Mouse (Mus musculus) A20 (cell line): Measurements from ENCODE around the gene 4933428G20Rik.

Experiments used
- DNase-seq: peaks from one replicate; pipeline ENCODE4 v3.0.0-alpha.2; 2011; ENCODE audit warnings: low read depth, low spot score

The 4933428G20Rik gene

DNA sequence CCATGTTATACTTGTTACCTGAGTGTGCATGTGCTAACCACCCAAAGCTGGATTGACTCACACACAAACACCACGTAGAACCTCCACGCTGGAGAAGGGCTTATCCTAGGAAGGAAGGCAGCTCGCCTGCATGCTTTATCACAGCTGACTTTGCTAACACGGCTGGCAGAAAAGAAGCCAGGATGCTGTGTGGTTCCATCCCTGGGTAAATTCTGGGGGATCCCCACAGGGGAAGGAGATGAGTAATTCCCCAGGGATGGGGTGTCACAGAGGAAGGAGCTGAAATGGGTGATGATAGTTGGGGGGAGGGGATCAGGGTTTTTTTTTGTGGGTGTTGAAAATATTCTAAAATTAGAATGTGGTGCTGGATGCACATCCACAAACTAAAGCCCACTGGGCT lies 5.6 kb upstream of the 4933428G20Rik start:
- no peak for DNase-seq

DNA sequence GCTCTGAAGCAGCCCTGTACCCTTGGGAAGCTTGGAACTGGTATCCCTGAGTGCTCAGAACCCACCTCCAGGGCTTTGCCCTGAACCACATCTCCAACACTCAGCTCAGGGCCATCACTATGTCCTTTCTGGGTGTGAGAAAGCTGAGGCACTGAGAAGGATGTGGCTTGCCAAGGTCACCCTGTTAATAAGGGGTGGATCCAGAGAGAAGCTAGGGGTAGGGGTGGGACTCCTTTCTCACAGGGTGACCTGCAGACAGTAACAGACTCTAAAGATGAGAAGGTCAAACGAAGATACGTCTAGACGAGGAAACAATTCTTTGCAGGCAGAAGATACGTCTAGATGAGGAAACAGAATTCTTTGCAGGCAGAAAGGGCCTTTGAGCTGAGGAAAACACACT lies 2.7 kb upstream of the 4933428G20Rik start:
- DNase-seq = no peak

DNA sequence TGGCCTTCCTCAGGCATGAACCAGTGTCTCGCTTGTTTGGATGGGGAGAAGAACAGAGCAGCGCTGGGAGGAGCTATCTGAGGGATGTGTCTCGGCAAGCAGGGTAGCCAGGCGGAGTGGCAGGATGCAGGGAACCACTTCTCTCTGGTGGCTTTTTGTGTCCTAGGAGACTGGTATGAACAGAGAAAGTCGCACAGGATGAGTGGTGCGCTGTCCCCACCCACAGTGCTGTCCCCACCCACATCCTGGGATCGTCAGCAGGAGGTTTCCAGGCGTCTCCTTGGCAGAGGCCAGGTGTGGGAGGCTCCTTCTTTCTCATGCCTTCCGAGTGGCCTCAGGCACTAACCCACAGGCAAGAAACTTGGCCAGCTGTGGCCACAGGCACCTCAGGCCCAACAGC lies 2.2 kb upstream of the 4933428G20Rik start:
- no peak for DNase-seq

DNA sequence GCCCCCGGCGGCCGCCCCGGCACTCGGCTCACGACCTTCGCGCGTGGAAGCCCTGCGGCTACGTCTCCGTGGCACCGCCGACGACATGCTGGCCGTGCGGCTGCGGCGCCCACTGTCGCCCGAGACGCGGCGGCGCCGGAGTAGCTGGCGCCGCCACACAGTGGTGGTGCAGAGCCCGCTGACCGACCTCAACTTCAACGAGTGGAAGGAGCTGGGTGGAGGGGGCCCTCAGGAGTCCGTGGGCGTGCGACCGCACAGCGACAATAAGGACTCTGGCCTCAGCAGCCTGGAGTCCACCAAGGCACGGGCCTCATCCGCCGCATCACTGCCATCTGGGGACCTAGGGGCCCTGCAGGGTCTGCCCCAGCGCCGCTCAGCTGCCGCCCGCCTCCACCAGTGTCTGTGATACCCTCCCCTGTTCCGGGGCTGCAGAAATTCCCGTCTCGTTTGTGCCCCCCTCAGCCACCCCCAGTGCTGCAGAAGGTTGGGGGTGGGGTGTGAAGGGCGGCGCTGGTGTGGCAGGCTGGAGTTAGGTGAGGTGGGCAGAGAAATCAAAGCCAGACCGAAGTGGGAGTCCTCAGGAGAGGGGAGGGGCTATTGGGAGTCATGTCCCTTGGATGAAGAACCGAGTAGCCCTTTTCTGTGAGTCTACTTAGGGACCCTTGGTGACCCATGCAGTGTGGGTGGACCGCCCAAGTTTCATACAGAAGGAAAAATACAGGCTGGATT lies 744 bp upstream of the 4933428G20Rik start:
- no peak for DNase-seq

DNA sequence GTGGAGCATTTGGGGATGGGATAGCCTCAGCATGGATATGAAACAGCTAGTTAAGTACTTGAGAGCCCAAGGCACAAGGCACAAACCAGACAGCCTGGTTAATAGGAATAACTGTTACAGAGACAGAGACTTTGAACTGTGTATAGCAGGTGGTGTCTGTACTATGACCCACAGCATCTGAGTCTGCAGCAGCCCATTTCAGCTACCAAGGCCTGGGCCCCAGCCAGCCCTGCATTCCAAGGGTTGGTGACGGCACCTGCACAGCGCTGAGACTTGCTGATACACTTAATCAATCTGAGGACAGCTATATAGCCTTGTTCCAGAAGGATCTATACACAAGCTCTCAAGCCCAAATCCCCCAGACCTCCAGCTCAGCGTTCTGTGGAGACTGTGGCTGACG lies 2.6 kb downstream of the 4933428G20Rik start:
- no peak for DNase-seq

DNA sequence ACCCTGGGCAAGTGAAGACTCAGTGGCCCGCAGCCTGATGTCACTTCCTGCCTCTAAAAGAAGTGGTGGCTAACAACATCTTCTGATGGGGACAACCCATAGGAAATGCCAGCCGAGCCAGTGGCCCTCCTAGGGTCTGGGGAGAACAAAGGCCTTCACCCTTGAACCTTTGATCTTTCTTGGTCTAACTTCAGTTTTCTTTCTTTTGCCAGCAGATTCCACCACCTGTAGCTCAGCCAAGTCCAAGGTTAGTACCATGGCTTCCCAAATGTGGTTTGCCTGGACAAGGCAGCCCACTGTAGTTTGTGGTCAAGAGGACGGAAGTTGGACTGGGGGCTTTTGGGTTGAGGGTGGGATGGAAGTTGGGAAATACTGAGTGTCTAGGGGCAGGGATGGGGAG lies 7.3 kb downstream of the 4933428G20Rik start:
- DNase-seq = no peak

DNA sequence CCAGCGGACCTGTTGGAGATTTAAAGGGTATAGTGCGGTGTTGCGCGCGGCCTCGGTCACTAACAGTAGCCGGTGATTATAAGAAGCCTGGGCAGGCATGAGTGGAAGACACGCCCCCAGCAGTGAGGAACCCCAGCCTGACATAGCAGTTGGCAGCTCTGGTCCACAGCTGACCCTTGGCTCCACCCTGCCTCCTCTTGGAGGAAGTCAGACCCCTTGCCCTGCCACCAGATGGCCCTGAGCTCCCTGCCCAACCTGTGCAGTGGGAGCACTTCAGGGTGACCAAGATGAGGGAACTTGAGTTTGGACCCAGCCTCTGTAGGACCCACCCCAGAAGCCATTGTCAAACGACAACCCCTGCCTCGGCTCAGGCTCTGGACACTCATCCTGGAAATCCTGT lies 8.5 kb downstream of the 4933428G20Rik start:
- DNase-seq = no peak

DNA sequence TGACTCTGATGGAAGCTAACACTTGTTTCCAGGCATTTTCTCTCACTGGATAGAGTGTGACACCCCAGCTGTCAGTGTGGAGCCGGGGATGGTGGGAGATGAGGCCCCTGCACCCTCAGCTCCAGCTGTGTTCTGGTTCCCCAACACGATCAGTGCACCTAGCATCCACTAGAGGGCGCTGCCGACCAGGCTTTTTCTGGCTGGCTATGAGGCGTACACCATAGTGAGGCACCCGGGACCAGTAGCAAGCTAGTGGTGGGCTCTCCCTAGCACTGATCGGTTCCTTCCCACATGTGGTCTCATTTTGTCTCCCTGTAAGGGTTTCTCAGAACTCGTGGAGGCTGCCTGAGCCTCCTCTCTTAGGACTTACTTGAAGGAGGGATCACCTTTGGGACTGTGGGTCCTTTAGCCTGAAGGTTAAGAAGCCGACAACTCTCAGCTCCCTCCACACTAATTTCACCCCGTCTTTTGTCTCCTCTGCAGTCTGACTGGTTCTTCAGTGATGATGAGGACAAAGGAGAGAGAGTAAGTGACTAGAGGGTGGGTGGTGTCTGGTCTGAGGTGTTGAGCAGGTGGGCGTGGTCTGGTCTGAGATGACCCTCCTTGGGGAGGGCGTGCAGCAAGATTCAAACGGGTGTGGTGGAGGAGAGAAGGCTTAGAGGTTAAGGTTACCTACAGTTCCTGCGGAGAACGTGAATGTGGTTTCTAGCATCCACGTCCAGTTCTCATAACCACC lies 10.4 kb downstream of the 4933428G20Rik start:
- peak; percentile 81 for DNase-seq

DNA sequence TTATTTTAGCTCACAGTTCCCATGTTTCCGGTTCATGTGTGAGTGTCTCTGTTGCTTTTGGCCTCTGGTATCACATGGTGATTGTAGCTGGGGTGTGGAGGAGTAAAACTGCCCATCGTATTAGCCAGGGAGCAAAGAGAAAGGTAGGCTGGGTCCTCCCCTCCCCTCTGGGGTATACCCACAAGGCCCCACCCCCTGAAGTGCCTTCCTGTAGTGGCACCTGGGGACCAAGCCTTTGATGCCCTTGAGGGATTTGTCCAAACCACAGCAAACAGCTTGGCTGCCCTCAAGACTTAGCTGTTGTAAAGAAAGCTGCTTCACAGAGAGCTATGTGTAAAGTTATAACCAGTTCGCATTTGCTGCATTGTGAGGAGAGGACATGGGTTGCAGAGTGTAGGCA lies 12.5 kb downstream of the 4933428G20Rik start:
- DNase-seq = peak; percentile 22

DNA sequence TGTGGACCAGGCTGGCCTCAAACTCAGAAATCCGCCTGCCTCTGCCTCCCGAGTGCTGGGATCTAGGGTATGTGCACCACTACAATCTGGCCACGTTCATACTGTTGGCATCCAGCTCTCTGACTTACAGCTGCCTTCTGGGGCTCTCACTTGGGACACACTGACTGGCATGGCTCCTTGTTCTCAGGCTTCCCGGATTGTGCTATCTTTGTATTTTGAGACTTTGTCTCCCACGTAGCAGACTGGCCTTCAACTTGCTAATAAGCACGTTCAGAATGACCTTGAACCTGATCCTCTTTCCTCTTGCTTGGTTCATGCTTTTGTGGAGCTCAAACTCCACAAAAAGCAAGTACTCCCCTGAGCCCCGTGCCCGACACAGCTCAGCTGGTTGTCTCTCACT lies 14.5 kb downstream of the 4933428G20Rik start:
- DNase-seq = peak; percentile 61

DNA sequence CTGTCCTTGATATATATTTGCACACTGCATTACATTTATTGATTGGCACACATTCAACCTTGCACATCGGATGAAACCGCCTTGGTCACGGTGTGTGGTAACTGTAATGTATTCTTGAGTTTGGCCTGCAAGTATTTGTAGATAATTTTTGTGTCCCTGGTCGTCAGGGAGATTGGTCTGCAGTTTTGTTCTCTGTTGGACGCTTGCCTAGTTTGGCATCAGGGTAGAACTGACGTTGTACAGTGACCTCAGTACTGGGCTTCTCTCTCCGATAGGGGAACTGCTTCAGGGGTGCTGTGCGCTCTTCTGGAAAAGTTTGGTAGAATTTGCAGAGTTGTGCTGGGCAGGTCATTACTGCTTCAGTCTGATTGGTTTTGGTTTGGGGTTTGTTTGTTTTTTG lies 20.3 kb downstream of the 4933428G20Rik start:
- peak; percentile 27 for DNase-seq

DNA sequence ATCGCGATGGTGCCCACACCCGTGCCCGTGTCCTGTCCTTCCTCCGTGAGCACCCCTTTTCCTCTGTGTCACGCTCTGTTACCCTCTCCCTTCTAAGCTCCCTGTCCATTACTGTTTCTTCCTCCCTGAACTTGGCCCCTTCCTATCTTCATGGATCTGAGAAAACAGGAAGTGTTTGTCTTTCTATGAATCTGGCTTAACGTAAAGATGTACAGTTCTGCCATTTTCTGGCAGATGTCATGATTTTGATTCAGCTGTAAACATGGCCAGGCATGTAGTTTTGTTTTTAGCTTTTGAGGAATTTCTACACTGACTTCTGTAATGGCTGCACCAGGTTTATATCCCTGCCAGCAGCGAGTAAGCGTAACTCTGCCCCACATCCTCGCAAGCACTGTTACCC lies 21.1 kb downstream of the 4933428G20Rik start:
- no peak for DNase-seq

DNA sequence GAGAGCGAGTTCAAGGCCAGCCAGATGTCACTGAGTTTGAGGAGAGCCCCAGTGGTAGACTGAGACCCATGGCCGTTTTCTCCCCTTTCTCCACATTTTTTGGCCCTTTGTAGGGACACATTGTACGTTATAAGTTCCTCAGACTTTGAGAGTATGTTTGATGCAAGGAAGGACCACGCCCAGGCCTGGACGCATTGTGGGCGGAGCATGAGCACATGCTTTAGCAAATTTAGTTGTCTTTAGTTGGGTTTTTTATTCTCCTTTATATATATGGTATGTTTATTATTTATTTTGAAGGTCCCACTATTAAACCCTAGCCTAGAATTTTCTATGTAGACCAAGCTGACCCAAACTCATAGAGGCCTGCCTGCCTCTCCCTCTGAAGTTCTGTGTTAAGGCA lies 21.8 kb downstream of the 4933428G20Rik start:
- no peak for DNase-seq

DNA sequence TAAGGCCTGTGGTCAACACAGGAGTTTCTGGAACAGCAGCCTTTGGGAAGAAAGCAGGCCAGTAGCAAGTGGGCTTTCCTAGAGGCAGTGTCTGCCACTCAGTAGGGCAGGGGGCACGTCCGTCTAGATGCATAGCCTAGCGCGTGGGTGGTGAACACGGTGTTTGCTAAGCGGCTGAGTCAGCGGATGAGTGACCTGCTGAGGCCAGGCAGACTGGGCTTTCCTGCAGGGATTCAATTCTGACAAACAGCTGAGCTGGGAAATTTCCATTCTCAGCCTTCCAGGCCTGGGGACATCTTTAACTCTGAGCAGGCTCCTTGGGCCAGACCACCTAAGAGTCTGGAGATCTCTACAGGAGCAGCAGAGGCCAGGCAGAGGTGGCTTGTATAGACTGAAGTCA lies 22.7 kb downstream of the 4933428G20Rik start:
- DNase-seq = no peak

DNA sequence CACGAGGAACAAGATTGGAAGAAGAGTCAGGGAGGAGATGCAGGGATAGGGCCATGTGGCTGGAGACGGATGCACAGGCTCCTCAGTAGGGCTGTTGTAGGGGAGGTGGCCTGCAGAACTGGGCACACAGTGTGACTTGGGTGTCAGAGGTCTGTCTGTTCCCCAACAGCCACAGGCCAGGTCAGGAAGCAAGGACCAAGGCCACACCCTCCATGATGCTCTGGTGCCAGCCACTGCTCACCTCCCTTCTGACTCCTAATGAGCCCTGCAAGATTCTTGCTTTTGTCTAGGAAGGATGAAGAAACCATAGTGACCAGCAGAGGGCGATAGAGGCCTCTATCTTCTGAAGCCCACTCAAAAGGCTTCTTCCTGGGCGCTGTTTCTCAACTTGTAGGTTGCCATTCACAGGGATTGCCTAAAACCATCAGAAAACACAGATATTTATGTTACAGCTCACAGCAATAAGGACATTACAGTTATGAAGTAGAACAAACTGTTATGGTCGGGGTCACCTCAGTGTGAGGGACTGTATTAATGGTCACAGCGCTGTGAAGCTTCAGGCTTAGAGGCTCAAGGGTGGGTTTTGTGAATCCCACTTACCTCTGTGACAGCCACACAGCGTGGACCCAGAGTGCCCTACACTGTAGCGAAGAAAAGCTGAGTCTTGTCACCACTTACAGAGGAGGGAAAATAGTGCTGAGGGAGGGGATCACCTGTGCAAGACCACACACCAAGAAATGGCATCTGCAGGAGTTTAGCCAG lies 23.6 kb downstream of the 4933428G20Rik start:
- peak; percentile 82 for DNase-seq

DNA sequence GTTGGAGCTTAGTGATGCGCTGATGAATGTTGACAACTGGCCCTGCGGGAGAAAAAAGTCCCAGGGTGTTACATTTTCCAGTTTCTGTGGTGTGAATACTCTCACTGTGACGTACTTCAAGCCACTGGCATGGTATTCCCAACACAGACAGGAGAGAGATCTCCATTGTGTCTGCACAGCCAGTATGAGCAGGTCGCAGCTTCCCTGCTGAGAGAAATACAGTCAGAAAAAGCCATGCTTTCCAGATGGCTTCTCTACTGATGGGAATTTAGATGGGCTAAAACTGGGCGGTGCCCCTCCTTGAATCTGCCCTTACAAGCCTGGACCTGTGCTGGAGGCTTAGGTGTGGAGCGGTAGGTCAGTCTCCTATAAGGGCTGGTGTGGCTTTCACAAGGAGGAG lies 28.9 kb downstream of the 4933428G20Rik start:
- DNase-seq = no peak

DNA sequence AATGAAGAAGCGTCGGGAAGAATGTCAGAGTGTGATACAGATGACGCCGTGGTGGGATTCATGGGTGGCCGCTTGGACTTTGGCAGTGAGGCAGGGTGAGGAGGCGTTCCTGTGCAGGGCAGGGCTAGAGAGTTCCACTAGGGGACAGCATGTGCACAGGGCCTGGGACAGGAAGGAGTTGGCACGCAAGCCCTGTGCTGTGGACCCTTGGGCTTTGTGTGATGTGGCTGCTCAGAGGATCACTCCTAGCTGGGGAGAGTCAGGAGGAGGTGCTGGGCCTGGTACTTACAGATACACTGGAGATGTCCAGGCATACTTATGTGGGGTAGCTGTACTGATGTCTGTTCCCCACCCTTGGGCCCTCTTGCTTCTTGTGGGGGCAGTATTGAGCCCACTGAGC lies 30.3 kb downstream of the 4933428G20Rik start:
- DNase-seq = no peak

DNA sequence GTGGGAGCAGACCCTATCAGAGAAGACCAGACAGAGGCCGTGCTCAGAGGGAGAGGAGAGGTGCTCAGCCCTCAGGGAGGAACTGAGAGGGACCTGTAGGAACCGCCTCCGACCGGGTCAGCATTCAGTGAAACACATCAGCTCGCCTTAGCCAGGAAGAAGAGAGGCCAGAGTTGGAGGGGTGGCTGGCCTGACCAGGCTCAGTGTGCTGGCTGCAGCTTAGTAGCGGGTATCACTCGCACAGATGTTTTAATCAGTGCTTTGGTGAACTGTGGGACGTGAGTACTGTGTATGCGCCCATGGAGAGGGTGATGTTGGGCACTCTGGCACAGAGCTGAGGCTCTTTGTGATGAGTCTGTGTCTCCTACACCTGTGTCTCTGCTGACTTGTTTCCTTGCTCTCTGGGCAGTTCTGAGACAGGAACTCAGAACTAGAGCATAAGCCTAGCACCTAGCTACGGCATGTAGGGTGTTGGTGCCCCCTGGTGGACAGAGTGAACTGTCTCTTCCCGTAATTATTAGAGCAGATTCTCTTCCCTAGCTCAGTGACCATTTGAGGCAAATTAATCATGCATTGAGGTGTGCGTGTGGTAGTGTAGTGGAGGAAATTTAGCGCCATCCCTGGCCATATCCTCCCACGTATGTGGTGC lies 31.4 kb downstream of the 4933428G20Rik start:
- peak; percentile 86 for DNase-seq

DNA sequence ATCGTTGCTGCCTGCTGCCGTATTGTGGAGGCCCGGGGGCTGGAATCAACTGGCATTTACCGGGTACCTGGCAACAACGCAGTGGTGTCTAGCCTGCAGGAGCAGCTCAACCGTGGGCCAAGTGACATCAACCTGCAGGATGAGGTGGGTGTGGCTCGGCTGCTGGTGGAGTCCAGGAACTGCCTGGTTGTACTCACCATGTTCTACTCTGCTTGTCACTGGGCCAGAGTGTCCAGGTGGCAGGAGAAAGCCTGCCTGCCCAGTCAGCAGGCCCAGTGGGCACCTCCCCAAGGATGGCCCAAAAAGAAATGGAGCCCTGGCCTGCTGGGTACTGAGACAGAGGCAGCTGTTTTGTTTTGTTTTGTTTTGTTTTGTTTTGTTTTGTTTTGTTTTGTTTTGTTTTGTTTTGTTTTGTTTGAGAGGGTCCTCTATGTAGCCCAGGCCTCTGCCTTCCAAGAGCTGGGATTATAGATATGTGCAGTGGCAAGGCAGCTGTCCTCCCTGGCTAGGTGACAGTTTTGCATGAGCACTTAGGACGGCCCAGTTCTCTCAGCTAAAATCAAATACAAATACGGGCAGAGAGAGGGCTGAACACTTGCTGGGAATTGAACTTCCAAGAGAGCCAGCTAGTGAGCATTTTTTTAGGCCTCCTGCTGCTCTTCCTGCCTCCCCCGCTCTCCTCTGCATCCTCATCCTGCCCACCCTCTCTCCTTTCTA lies 33.5 kb downstream of the 4933428G20Rik start:
- DNase-seq = no peak

DNA sequence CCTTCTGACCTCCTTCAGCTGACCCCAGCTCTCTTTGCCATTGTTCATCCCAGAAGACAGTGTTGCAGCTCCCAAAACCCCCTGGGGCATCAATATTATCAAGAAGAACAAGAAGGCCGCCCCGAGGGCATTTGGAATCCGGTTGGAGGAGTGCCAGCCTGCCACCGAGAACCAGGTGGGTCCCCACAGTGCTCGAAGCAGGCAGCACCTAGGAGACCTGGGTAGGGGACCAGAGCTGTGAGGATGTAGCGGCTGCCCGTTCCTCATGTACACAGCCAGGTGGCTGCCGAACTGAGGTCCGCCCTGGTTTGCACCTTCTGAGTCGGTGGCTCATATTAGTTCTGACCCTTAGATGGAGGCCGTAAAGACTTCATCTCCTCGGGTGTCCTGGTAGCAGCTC lies 34.2 kb downstream of the 4933428G20Rik start:
- DNase-seq = no peak

DNA sequence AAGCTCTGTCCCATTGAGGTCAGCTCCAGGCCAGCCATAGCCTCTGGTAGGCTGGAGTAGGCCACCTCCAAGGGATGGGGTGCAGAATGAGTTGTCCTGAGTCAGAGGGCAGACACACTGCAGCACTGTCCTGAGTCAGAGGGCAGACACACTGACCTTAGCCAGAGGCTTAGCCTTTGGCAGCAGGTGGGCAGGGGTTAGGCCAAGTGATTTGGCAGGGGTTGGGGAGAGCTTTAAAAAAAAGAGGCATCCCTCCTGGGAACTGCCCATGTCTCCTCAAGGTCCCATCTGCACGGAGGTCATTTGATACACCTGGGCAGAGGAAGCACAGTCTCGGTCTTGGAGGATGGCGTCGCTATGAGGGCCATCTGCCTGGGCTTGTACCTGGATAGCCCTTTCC lies 36.1 kb downstream of the 4933428G20Rik start:
- no peak for DNase-seq
